Mouse (Mus musculus) forebrain, embryonic 16.5 days (tissue): ENCODE data around the gene Gm38392. TPM values are rescaled to one million over a fixed set of nuclear protein-coding genes. Genes with fewer than 3 reads are reported as not detected.

Experiments used
- ATAC-seq: fragments of 200-750 bp; cut with Nextera tagmentation; 2 replicates; pipeline ENCODE4 v1.8.0; 2017; ENCODE audit warnings: mild to moderate bottlenecking, moderate library complexity
- H3K27ac ChIP-seq: fragments of 300-500 bp; sonication (generic); 2 replicates; pipeline ENCODE4 v1.5.1; 2014; ENCODE audit warnings: low read length, control low read depth
- H3K27me3 ChIP-seq: fragments of 300-500 bp; sonication (generic); replicated peaks from 2 replicates; pipeline ENCODE4 v1.6.1; 2014; ENCODE audit warnings: low read length; ENCODE audit not compliant: control insufficient read depth, insufficient read depth
- H3K36me3 ChIP-seq: fragments of 300-500 bp; sonication (generic); 2 replicates; pipeline ENCODE4 v1.6.1; 2014; ENCODE audit not compliant: control insufficient read depth, insufficient read depth
- H3K4me1 ChIP-seq: fragments of 300-500 bp; sonication (generic); replicated peaks from 2 replicates; pipeline ENCODE4 v1.6.1; 2014; ENCODE audit warnings: low read length; ENCODE audit not compliant: control insufficient read depth, insufficient read depth
- H3K4me2 ChIP-seq: fragments of 300-500 bp; sonication (generic); 2 replicates; pipeline ENCODE4 v1.6.1; 2014; ENCODE audit warnings: mild to moderate bottlenecking, low read length, control low read depth
- H3K4me3 ChIP-seq: fragments of 300-500 bp; sonication (generic); replicated peaks from 2 replicates; pipeline ENCODE4 v1.5.1; 2014; ENCODE audit warnings: mild to moderate bottlenecking, low read length, control low read depth
- H3K9ac ChIP-seq: fragments of 300-500 bp; sonication (generic); replicated peaks from 2 replicates; pipeline ENCODE4 v1.6.1; 2014; ENCODE audit warnings: low read depth, low read length, control low read depth
- H3K9me3 ChIP-seq: fragments of 300-500 bp; sonication (generic); 2 replicates; pipeline ENCODE4 v1.6.1; 2016; ENCODE audit warnings: low read length; ENCODE audit not compliant: control insufficient read depth
- WGBS: fragments of 180-500 bp; shearing (Covaris S2); extraction: QIAGEN DNeasy Blood & Tissue Kit; methylation state at CpG from one replicate; pipeline ENCODE4 v1.1.7; 2014; 5-methylcytosine and 5-hydroxymethylcytosine counted together
- polyA plus RNA-seq: library from polyadenylated mRNA; unstranded; fragments of >200 nt; fragmentation: Nextera tagmentation; extraction: Ambion mirVana; gene quantifications from 2 replicates; pipeline ENCODE4 v1.2.1, GENCODE M21; 2015

Gm38392 gene
- 0.18 and 0.27 TPM in 2 replicates for polyA plus RNA-seq

- Histone ChIP-seq H3K27ac (no peak within 1 kb of the TSS), H3K27me3 (no peaks in the 10 kb centered on the region), H3K4me2 (no peak within 1 kb of the TSS), H3K4me3 (no peak within 1 kb of the TSS), H3K4me1 (no peaks in the 10 kb centered on the region), H3K9me3 (no peaks in the 10 kb centered on the region), H3K36me3 (no peaks in the 10 kb centered on the region), H3K9ac (no peak within 1 kb of the TSS)
- 98% methylated on average over 4 of the region's 4 CpGs for WGBS
- ATAC-seq = no peak
Observed at GRCm38 (mm10) chr3:88287110-88287509, at the start of gene Gm38392. Gm38392 (minus strand) TSS chr3:88287210.

- WGBS = 2% methylated on average over 57 of the region's 66 CpGs
- H3K4me1 ChIP-seq = peaks cover 20% of the 10 kb centered on the region
- H3K27me3 ChIP-seq = no peaks in the 10 kb centered on the region
- H3K36me3 ChIP-seq = no peaks in the 10 kb centered on the region
- H3K4me2 ChIP-seq = peak within 1 kb of the TSS; percentile 78
- H3K27ac ChIP-seq = peak within 1 kb of the TSS; percentile 95
- peak within 1 kb of the TSS; percentile 98 for H3K9ac ChIP-seq
- ATAC-seq = peak; percentile 97
- no peaks in the 10 kb centered on the region for H3K9me3 ChIP-seq
- peak within 1 kb of the TSS; percentile 54 for H3K4me3 ChIP-seq
Observed at GRCm38 (mm10) chr3:88336058-88337013, 49.3 kb upstream of the Gm38392 start, which contains the start of the genes Tmem79 and Smg5. Tmem79 (minus strand) TSS chr3:88336148. Smg5 (plus strand) TSS chr3:88336260.

DNA sequence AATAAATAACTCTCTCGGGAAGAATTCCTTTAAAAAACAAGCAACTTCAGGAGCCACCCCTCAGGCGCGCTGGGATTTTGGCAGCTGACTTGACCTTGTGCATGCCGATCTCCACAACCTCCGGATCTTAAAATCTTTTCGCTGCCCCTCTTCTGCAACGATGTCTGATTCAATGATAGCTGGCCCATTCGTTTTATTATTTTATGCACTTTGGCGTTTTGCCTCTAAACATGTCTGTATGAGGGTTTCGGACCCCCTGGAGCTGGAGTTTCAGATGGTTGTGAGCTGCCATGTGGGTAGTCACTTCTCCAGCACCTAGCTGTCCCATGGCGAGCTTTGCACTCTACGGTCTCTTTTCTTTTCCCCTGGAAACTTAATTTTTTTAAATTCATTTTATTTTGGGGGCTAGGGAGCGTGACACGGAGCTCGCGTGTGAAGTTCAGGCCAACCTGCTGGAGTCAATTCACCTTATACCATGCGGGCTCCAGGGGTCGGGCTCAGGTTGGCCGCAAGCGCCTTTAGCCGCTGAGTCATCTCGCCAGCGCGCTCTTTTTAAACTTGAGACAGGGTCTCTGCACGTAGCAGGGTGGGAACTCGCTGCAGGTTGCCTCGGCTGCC lies 48.5 kb upstream of the Gm38392 start:
- Histone ChIP-seq H3K9ac (peak overlapping the region; percentile 98), H3K36me3 (no peaks in the 10 kb centered on the region), H3K4me1 (peaks cover 20% of the 10 kb centered on the region), H3K4me3 (peak overlapping the region; percentile 54), H3K27ac (peak overlapping the region; percentile 64), H3K4me2 (peak overlapping the region; percentile 78), H3K27me3 (no peaks in the 10 kb centered on the region), H3K9me3 (no peaks in the 10 kb centered on the region)
- ATAC-seq = no peak; the same call in none of the 2 replicates
- 1% methylated on average over 27 of the region's 27 CpGs for WGBS

- WGBS = 32% methylated on average over 3 of the region's 3 CpGs
- H3K4me1 ChIP-seq = peaks cover 20% of the 10 kb centered on the region
- H3K9me3 ChIP-seq = no peaks in the 10 kb centered on the region
- peak overlapping the region; percentile 54 for H3K4me3 ChIP-seq
- H3K9ac ChIP-seq = peak overlapping the region; percentile 98
- ATAC-seq = no peak
- no peaks in the 10 kb centered on the region for H3K27me3 ChIP-seq
- peak overlapping the region; percentile 78 for H3K4me2 ChIP-seq
- no peaks in the 10 kb centered on the region for H3K36me3 ChIP-seq
- H3K27ac ChIP-seq = no peak overlapping the region
Observed at GRCm38 (mm10) chr3:88334902-88335435, 48.0 kb upstream of the Gm38392 start.

GRCm38 (mm10) chr3:88334029-88334658 lies 47.1 kb upstream of the Gm38392 start:
- H3K4me1 ChIP-seq = peaks cover 20% of the 10 kb centered on the region
- no peak for ATAC-seq
- WGBS = 65% methylated on average over 12 of the region's 12 CpGs
- H3K27me3 ChIP-seq = no peaks in the 10 kb centered on the region
- H3K4me3 ChIP-seq = no peak overlapping the region
- no peak overlapping the region for H3K27ac ChIP-seq
- no peaks in the 10 kb centered on the region for H3K36me3 ChIP-seq
- no peak overlapping the region for H3K9ac ChIP-seq
- H3K9me3 ChIP-seq = no peaks in the 10 kb centered on the region
- H3K4me2 ChIP-seq = no peak overlapping the region

- no peaks in the 10 kb centered on the region for H3K27me3 ChIP-seq
- H3K4me2 ChIP-seq = no peak overlapping the region
- no peaks in the 10 kb centered on the region for H3K9me3 ChIP-seq
- no peak overlapping the region for H3K9ac ChIP-seq
- H3K4me1 ChIP-seq = peaks cover 6% of the 10 kb centered on the region
- WGBS = 21% methylated on average over 2 of the region's 2 CpGs
- no peak overlapping the region for H3K4me3 ChIP-seq
- no peak for ATAC-seq
- H3K36me3 ChIP-seq = no peaks in the 10 kb centered on the region
- H3K27ac ChIP-seq = no peak overlapping the region
Observed at GRCm38 (mm10) chr3:88331282-88331681, 44.3 kb upstream of the Gm38392 start.

DNA sequence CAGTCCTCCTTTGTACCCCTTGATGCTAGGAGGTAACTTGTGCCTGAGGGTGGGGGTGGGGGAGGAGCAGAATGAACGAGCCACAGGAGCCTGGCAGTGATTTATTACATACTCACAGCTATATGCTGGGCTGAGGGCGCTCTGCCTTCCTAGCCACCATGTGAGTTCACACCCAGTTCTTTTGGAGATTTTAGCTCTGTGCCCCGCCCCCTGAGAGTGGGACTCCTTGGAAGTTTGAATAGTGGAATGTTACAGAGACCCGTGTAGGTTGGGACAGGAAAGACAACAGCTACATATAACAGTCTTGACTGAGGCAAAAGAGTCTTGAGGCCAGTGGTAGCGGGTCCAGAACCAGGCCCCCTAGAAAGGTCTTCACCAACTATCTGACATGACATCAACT lies 41.9 kb upstream of the Gm38392 start:
- peaks cover 12% of the 10 kb centered on the region for H3K4me1 ChIP-seq
- H3K9ac ChIP-seq = no peak overlapping the region
- no peaks in the 10 kb centered on the region for H3K9me3 ChIP-seq
- no peak for ATAC-seq
- no peak overlapping the region for H3K4me2 ChIP-seq
- H3K27me3 ChIP-seq = no peaks in the 10 kb centered on the region
- WGBS = 86% methylated on average over 5 of the region's 5 CpGs
- no peaks in the 10 kb centered on the region for H3K36me3 ChIP-seq
- H3K4me3 ChIP-seq = no peak overlapping the region
- no peak overlapping the region for H3K27ac ChIP-seq

GRCm38 (mm10) chr3:88324951-88325405 lies 38.0 kb upstream of the Gm38392 start, which contains the start of gene Glmp:
Glmp (plus strand) TSS chr3:88325023.
- 3% methylated on average over 10 of the region's 10 CpGs for WGBS
- peak within 1 kb of the TSS; percentile 60 for H3K9ac ChIP-seq
- peak within 1 kb of the TSS; percentile 66 for H3K4me3 ChIP-seq
- peak within 1 kb of the TSS; percentile 76 for H3K4me2 ChIP-seq
- H3K4me1 ChIP-seq = peaks cover 12% of the 10 kb centered on the region
- H3K9me3 ChIP-seq = no peaks in the 10 kb centered on the region
- peaks cover 21% of the 10 kb centered on the region for H3K36me3 ChIP-seq
- H3K27ac ChIP-seq = no peak within 1 kb of the TSS
- peak; percentile 83 for ATAC-seq
- no peaks in the 10 kb centered on the region for H3K27me3 ChIP-seq
